Mouse (Mus musculus) stomach, postnatal 0 days (tissue): ENCODE data around the gene Rnf167.

Source experiments
- CTCF ChIP-seq: IDR thresholded peaks from 2 replicates; pipeline ENCODE4 v1.5.1; 2016; ENCODE audit warnings: antibody characterized with exemption, low read depth, mild to moderate bottlenecking, moderate library complexity
- EP300 ChIP-seq: optimal IDR thresholded peaks from 2 replicates; pipeline ENCODE3; 2016; ENCODE audit warnings: antibody characterized with exemption

GRCm38 (mm10) chr11:70645461-70646258 is 1.4 kb upstream of the Rnf167 start:
- TF ChIP-seq CTCF = no peak
- no peak for TF ChIP-seq EP300
